Mouse (Mus musculus): Measurements from ENCODE around the gene Stmn1.

GRCm38 (mm10) chr4:134481270-134481669 is 13.2 kb downstream of the Stmn1 start:
- TF ChIP-seq CTCF (IDR thresholded peaks at IDR 0.05; ENCODE audit: control insufficient read depth, insufficient read depth, insufficient replicate concordance, low read depth, low read length) (no peak), POLR2A (IDR thresholded peaks at IDR 0.05; ENCODE audit: control insufficient read depth, low read depth, low read length) (no peak)
